Mouse (Mus musculus) neutrophil, adult 65 days (primary cell): ENCODE results near the gene Npffr2. TPM values are rescaled to one million over a fixed set of nuclear protein-coding genes. Genes with fewer than 3 reads are reported as not detected.

Experiments used
- total RNA-seq: library from RNA; stranded (reverse); gene quantifications from 2 replicates; pipeline ENCODE4 v1.2.4, GENCODE M21; 2023

Gene Npffr2
- total RNA-seq, result not detected in 2 replicates

DNA sequence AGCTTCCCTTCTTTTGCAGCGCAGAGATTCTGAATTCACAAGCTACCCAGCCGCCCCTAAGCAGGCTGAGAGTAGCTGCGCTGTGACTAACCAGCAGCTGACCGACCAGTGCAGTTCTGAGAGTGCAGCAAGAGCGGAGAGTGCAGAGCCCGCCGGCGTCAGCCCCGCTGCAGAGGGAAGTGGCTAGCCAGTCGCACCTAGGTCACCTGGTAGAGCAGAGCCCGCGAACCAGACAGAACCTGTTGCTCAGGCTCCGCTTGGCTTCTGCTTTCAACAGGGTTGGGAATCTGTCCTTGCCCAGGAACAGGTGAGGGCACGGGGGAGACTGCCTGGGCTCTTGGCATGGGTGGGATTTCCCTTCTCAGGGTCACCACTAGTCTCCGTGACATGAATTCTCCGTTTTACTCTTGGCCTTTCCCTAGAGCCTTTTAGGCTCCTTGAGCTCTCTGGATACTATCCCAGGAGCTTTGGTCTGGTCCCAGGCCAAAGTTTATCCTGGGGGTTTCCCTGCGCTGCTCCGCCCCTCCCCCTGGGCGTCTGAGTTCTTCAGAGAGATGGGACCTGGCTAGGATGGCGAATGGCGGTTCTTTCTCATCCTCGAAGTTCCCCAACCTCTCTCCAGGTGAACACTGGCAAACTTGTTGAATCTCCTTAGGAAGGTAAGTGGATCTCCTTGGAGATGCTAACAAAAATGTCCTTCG, at the start of gene Npffr2:
Npffr2 (plus strand) TSS at position 552 of the 701 bp plus-strand sequence.

Other genes starting within 250 kb of the Npffr2 start
- not detected in 2 replicates for gene Gc, start 69.5 kb upstream of the Npffr2 start, total RNA-seq